Comparison of ENCODE assay signal across 8 mouse cellular contexts in the genomic region with DNA sequence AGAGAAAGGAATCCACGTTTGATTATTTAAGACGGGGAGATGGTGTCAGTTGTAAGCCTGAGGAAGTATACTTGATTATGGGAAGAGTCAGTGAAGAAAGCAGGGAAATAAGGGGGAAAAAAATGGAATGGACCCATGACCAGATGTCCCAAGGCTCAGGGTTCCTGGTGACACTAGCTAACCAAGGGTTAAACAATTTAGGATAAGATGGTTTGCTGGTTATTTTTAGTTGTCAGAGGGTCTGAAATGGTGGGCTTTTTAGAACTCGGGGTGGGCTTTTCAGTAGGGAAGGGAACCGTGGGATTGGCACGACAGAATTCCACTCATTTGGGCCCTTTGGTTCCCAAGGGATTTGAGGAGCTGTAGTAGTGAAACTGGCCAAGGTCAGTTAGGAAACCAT. TPM values are rescaled to one million over a fixed set of nuclear protein-coding genes. Genes with fewer than 3 reads are reported as not detected.
DNase-seq lines count a peak whose midpoint lies in the region; ATAC-seq lines count a peak whose summit lies in the region.

No protein-coding gene starts in this region.

- peaks cover 47% of the 10 kb centered on the region for H3K4me1 ChIP-seq in forebrain, embryonic 12.5 days
- peaks cover 41% of the 10 kb centered on the region for H3K4me1 ChIP-seq in liver, embryonic 11.5 days (replicated peaks; ENCODE audit: control insufficient read depth, insufficient read depth, low read length)

- peak overlapping the region; percentile 95 for H3K4me3 ChIP-seq in forebrain, embryonic 12.5 days (replicated peaks)
- peak overlapping the region; percentile 98 for H3K4me3 ChIP-seq in liver, embryonic 11.5 days (ENCODE audit: low read depth, low read length)

- H3K27me3 ChIP-seq in forebrain, embryonic 12.5 days, result peaks cover 4% of the 10 kb centered on the region; the same call in 1 of the 2 replicates
- no peaks in the 10 kb centered on the region for H3K27me3 ChIP-seq in liver, embryonic 11.5 days (replicated peaks; ENCODE audit: control insufficient read depth, insufficient read depth, low read length)

- 2% methylated on average over 5 of the region's 5 CpGs for WGBS in forebrain, embryonic 12.5 days
- 0% methylated on average over 5 of the region's 5 CpGs for WGBS in liver, embryonic 11.5 days

- H3K27ac ChIP-seq in forebrain, embryonic 12.5 days, result peak overlapping the region; percentile 85
- peak overlapping the region; percentile 89 for H3K27ac ChIP-seq in liver, embryonic 11.5 days (ENCODE audit: low read depth, low read length)

- H3K9me3 ChIP-seq in forebrain, embryonic 12.5 days, result no peaks in the 10 kb centered on the region
- H3K9me3 ChIP-seq in liver, embryonic 11.5 days (ENCODE audit: control insufficient read depth, low read length), result no peaks in the 10 kb centered on the region

- DNase-seq in cerebellum, postnatal 25 days, result peak; percentile 18 to 29
- DNase-seq in cerebellum, adult 11 months, result no peak
- DNase-seq in 3T3-L1 (ENCODE audit: low read depth, low spot score), result peak; percentile 50
- no peak for DNase-seq in liver, embryonic 11.5 days (ENCODE audit: low spot score)
- no peak for DNase-seq in frontal cortex, postnatal 14 days (ENCODE audit: low spot score in 2 of 2)

- no peak for ATAC-seq in forebrain, embryonic 12.5 days (ENCODE audit: low FRiP score)
- ATAC-seq in liver, embryonic 11.5 days (replicated peaks; ENCODE audit: low FRiP score), result no peak
- no peak for ATAC-seq in frontal cortex, adult (ENCODE audit: low TSS enrichment)
- no peak for ATAC-seq in cerebellum, adult (ENCODE audit: insufficient number of reproducible peaks, low FRiP score, low TSS enrichment)

- H3K4me2 ChIP-seq in forebrain, embryonic 12.5 days, result peak overlapping the region; percentile 79
- H3K4me2 ChIP-seq in liver, embryonic 11.5 days, result peak overlapping the region; percentile 95

- H3K36me3 ChIP-seq in forebrain, embryonic 12.5 days (replicated peaks), result no peaks in the 10 kb centered on the region
- no peaks in the 10 kb centered on the region for H3K36me3 ChIP-seq in liver, embryonic 11.5 days (ENCODE audit: control insufficient read depth, insufficient read depth, low read length)

- peak overlapping the region; percentile 95 for H3K9ac ChIP-seq in forebrain, embryonic 12.5 days
- H3K9ac ChIP-seq in liver, embryonic 11.5 days (ENCODE audit: low read depth, low read length), result peak overlapping the region; percentile 95

RNA-seq across cellular contexts. Expression of a gene that starts 1.0 kb away (rescaled TPM):
- polyA plus RNA-seq in forebrain, embryonic 12.5 days (2016; fragmentation: Nextera tagmentation; extraction: Ambion mirVana), result 5.9 and 9.8 TPM in 2 replicates
- 8.6 and 9.5 TPM in 2 replicates for polyA plus RNA-seq in liver, embryonic 11.5 days (2014; fragmentation: Nextera tagmentation; extraction: Ambion mirVana)

RNA-seq across cellular contexts. Expression of a gene that starts 1.1 kb away (rescaled TPM):
- polyA plus RNA-seq in forebrain, embryonic 12.5 days (2016; fragmentation: Nextera tagmentation; extraction: Ambion mirVana), result 298 and 341 TPM in 2 replicates
- 137 and 154 TPM in 2 replicates for polyA plus RNA-seq in liver, embryonic 11.5 days (2014; fragmentation: Nextera tagmentation; extraction: Ambion mirVana)

RNA-seq across cellular contexts. Expression of a gene that starts 58.6 kb away (rescaled TPM):
- 26.8 and 30.7 TPM in 2 replicates for polyA plus RNA-seq in forebrain, embryonic 12.5 days (2016; fragmentation: Nextera tagmentation; extraction: Ambion mirVana)
- 34.1 and 36.2 TPM in 2 replicates for polyA plus RNA-seq in liver, embryonic 11.5 days (2014; fragmentation: Nextera tagmentation; extraction: Ambion mirVana)

Comparison
In these comparisons a context has a peak if more than half of its experiments do, and no peak if none do; other contexts are left out.
1. DNase-seq: peak in cerebellum, postnatal 25 days (2 of 2) and 3T3-L1 (single experiment); none in cerebellum, adult 11 months (single experiment), liver, embryonic 11.5 days (single experiment) and frontal cortex, postnatal 14 days (0 of 2).